Mouse (Mus musculus) ovary, postnatal 10 days (tissue): ENCODE results near the gene Trim61.
A peak's percentile ranks its signal among the peaks of the same experiment; 100 is the strongest.
"Not testable (repeated sequence)": the region's sequence is repeated elsewhere in the genome, so short reads cannot be mapped to it uniquely, and the experiment has no call there.

Source experiments
- DNase-seq: peaks from one replicate; pipeline ENCODE4 v3.0.0; 2022; ENCODE audit warnings: low spot score

Trim61 gene

DNA sequence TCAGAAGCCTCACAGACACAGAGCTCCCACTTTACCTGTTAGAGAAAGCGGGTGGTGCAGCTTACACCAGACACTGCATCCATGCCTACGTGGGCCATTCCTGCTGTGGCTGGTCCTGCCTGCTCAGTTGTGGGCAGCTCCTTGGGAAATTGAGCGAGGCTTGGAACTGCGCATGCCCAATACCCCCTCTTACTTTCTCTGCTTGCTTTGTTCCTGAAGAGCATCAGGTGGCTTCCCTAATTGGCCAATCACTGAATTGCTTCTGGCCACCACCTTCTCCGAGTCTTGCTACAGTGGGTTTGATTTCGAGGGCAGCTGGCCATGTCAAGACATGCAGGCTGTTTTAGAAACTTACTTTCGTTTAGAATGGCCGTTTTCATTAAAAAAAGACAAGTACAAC is at the start of gene Trim61, which contains the start of gene Trim60:
Gene Trim61 (minus strand): TSS at position 101 of the 400 bp plus-strand sequence.
Gene Trim60 (minus strand): TSS at position 162 of the 400 bp plus-strand sequence.
- DNase-seq: no peak

GRCm38 (mm10) chr8:65067694-65068472 is 49.6 kb upstream of the Trim61 start:
- DNase-seq: no peak

DNA sequence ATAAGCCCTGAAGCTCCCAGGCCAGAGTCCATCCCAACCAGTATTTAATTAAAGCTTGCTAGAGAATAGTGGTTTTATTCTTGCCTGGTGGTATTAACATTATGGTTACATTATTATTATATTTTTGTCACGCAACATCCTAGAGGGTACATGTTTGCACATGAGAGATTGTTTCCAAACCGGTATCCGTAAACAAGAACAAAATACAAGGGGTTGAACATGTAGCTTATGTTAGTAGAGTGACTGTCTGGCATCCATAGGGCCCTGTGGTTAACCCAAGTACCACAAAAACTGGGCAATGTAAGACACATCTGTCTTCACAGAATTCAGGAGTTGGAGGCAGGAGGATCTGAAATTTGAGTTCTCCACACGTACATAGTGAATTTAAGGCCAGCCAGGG is 48.7 kb upstream of the Trim61 start:
- no peak for DNase-seq

- no peak for DNase-seq
These were observed 47.3 kb upstream of the Trim61 start for GRCm38 (mm10) chr8:65065622-65066021.

GRCm38 (mm10) chr8:65064071-65064470 is 45.7 kb upstream of the Trim61 start:
- DNase-seq: no peak

DNA sequence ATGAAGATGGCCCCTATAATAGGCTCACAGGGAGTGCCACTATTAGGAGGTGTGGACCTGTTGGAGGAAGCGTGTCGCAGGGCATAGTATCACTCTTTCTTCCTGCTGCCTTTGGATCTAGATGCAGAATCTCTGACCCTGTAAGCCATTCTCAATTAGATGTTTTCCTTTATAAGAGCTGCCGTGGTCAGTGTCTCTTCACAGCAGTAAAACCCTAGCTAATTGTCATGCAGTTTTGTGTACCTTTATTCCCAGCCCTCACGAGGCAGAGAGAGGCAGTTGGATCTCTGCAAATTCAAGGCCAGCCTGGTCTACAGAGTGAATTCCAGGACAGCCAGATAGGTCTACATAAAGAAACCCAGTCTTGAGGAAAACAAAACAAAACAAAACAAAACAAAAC is 43.9 kb upstream of the Trim61 start:
- no peak for DNase-seq

GRCm38 (mm10) chr8:65056722-65057121 is 38.4 kb upstream of the Trim61 start:
- DNase-seq: no peak

GRCm38 (mm10) chr8:65053968-65054367 is 35.6 kb upstream of the Trim61 start:
- no peak for DNase-seq

DNA sequence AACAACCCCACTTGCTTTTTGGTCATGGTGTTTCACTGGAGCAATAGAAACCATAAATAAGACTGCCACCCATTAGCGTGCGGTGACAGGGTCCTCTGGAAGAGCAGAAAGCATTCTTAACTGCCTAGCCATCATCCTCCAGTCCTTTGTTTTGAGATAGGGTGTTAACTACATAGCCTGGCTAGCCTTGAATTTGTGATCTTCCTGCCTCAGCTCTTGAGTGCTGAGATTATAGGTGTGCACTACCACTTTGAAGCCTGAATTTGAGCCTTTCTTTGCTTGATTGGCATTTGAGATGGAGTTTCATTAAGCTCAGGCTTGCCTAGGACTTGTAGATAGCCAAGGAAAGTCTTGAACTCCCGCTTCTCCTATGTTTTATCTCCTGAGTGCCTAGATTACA is 35.2 kb upstream of the Trim61 start:
- no peak for DNase-seq

GRCm38 (mm10) chr8:65047801-65048200 is 29.5 kb upstream of the Trim61 start:
- no peak for DNase-seq

GRCm38 (mm10) chr8:65047193-65047592 is 28.9 kb upstream of the Trim61 start:
- DNase-seq: no peak

DNA sequence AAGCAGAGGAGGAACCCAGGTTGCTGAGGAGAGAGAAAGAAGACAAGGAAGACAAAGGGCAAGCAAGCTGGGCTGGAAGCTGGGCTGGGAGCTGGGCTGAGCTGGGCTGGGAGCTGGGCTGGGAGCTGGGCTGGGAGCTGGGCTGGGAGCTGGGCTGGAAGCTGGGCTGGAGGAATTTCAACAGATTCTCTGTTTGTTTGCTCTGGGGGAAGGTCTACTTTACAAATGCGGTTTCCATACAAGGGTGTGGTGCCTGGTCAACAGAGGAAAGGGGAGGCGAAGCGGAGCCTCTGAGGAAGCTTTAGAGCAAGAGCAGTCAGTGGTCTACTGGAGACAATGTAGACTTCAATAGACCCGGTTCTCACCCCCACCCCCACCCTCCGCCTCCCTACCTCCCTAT is 28.2 kb upstream of the Trim61 start:
- no peak for DNase-seq

- DNase-seq: no peak
These were observed 18.8 kb upstream of the Trim61 start, which contains the start of gene Apela for GRCm38 (mm10) chr8:65037117-65037533. Gene Apela (minus strand): TSS chr8:65037336.

DNA sequence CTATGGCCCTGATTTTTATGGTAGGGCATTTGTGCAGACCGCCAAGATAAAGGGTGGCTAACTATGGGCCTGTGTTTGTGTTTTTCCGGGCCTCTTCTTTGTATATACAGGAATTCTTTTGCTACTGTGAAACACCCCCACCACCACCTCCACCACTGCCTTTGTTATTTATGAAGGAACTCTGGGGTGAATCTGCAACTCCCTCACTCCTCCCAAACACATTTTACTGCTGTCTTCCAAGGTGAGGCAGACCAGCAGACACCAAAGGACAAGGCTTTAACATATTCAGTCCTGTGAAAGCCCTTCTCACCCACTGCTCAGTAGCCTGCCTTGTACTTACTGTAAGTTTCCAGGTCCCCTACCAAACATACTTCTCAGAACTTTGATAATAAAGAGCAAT is 15.8 kb upstream of the Trim61 start:
- no peak for DNase-seq

- DNase-seq: no peak
These were observed 14.7 kb upstream of the Trim61 start for GRCm38 (mm10) chr8:65033056-65033455.

GRCm38 (mm10) chr8:65032107-65032506 is 13.8 kb upstream of the Trim61 start:
- no peak for DNase-seq

- DNase-seq: no peak
These were observed 12.6 kb upstream of the Trim61 start for GRCm38 (mm10) chr8:65030735-65031485.

- DNase-seq: no peak
These were observed 11.5 kb upstream of the Trim61 start for GRCm38 (mm10) chr8:65029776-65030175.

DNA sequence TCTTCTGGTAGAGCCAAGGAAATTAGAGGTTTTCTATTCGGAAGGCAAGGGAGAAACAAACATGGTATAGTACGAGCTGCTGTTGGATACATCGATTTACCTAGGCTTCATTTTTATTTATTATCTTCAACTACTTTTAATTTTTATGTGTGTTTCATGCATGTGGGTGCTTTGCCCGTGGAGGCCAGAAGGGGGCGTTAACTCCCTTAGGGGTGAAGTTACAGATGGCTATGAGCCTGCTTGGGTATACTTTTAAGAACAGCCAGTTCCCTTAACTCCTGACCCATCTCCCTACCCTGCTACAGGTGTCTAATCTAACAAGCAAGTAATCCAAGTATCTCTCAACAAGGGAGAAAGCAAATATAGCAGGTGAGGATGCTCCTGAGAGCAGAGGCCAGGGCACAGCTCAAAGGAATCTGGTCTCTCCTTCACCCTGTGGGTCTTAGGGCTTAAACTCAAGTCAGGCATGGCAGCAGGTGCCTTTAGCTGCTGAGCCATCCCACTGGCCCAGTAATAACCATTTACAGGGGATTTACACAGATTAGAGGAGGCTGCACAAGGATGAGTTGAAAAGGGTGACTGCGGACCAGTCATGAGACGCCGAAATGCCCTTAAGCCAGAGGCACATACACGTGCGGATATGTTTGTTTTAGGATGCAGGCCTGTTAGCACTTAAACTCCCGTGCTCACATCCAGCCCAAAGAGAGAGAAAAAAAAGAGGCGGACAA is 10.8 kb upstream of the Trim61 start:
- no peak for DNase-seq

DNA sequence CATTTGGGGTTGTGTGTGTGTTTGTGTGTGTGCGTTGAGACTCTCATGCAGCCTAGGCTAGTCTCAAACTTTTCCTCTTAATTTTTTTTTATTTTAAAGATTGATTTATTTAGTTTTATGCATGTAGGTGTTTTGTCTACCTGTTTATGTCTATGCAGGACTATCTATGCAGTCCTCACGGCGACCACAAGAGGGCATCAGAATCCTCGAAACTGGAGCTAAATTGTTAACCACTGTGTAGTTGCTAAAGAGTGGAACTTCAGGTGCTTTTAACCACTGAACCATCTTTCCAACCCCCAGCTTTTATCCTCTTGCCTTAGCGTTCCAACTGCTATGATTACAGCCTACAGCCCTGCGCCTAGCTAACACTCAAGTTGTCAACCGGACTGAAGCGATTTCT is 4.2 kb upstream of the Trim61 start:
- DNase-seq: peak; percentile 33

DNA sequence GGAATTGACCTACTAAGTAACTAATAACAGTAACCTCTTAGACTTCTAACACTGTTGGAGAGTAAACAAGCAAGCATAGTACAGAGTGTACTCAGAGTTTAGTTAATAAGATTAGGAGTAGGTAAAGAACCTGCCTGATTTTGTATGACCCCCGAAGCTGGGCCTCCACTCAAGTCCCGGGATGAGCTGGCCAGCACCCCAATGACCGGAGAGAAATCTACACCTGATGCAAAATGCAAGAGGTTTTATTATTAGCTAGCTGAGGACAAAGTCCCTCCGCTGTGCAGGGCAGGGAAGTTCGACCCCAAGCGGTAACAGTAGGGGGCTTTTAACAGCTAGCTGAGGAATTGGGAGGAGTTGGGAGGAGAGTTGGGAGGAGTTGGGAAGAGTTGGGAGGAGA is 10.7 kb downstream of the Trim61 start:
- not testable (repeated sequence) for DNase-seq

GRCm38 (mm10) chr8:64998806-64999365 is 19.4 kb downstream of the Trim61 start:
- DNase-seq: no peak
